Mouse (Mus musculus): ENCODE measurements at regions not wholly inside any gene's neighbourhood (a gene's known extent, or its start where the extent isn't known, plus 50 kb on each side); places are given as distances from the start of the nearest gene placed in this dataset.
"Not testable (repeated sequence)": the region's sequence is repeated elsewhere in the genome, so short reads cannot be mapped to it uniquely, and the experiment has no call there.

DNA sequence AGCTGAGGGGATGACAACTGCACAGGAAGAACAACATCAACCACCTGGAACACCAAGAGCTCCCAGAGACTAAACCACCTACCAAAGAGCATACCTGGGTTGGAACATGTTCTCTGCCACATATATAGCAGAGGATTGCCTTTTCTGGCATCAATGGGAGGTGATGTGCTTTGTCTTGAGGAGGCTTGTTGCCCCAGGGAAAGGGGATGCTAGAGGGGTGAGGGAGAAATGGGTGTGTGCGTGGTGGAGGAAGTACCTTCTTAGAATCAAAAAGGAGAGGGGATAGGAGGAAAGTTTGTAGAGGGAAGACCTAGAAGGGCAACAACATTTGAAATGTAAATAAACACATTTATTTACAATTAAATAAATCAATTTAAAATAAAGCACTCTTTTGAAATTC is 358.5 kb upstream of the Pfkp start:
- no peak for DNase-seq (ENCODE audit: low spot score)

DNA sequence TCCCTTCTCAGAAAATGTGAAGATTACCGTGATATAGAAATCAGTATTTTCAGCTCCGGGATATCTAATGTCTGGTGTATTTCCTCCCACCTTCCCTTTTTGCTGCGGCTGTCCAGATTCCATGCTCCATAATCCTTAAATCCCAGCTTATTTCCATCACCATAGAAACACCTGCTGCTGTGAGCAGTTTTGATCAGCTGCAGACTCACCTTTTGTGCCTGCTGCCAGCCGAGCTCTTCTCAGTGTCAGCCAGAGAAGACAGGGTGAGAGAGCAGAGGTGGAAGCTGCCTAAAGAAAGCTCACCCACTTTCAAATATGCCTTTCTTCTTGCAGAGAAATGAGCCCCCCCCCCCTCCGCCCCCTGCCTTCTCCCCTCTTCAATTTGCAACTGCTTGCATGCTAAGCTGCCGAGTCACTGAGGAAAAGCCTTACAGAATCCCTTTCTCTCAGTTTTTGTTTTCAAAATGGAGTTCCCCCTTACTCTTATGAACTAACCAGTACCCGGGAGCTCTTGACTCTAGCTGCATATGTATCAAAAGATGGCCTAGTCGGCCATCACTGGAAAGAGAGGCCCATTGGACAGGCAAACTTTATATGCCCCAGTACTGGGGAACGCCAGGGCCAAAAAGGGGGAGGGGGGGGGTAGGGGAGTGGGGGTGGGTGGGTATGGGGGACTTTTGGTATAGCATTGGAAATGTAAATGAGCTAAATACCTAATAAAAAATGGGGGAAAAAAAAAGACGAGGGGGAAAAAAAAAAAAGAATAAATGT is 350.1 kb upstream of the Pfkp start:
- not testable (repeated sequence) for DNase-seq (ENCODE audit: low spot score)

DNA sequence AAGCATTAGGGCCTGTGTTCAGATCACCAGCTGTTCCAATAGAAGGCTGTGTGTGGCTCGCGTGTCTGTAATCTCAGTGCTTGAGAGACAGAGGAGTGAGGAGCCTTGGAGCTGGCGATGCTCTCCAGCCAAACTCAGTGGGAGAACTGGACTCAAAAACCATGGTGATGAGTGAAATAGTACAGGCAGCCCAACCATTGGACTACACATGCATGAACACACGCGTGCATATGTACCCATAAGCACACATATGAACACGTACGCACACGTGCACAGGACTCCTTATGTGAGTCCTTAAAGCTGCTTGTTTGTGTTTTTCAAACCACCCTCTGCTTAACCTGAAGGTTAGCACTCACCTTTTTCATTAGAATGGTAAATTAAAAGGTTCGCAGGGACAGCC is 349.5 kb upstream of the Pfkp start:
- no peak for DNase-seq (ENCODE audit: low spot score)

DNA sequence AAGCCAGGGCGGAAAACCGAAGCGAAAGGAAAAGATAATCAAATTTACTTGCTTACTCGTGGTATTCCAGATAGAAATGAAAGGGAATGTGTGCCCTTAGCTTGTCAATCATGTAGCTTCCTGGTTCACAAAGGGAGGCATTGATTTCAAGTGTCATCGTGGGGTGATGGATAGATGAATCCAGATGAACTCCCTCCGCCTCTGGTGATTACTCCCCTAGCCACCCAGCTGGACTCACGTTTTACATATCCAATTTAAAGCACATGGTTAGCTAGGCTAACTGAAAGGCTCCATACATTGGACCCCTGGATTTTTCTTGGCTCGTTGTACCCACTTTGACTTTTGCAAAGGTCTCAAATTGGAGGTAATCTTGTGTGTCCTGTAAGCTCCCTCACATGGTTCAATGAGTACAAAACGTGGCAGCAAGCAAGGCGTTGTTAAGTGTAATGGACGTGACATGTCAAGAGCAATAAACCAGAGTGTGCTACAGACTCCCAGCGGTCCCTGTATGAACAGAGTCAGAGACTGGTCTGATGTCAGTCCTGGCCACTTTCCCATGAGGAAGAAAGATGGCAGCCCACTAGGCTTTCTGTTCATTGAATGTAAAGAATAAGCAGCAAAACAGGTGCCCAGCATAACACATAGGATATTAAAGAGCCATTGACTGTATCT is 343.9 kb upstream of the Pfkp start:
- no peak for DNase-seq (ENCODE audit: low spot score)

DNA sequence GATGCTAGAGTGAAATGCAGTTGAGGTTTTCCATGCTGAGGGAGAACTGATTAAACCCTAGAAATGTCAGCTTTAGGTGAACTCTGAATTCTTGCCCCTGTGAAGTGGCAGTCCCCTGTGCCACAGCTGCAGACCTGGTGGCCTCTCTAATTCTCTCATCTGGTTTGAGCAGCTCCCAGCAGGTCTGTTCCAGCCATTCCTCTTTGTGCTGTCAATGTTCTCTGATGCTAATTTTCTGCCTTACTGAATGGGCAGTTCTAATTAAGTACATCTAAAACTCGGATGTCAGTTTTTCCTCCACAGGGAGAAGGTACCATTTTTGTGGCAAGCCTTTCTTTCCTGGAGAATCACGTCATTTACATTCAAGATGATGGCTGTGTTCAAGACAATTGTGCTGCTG is 343.1 kb upstream of the Pfkp start:
- DNase-seq (ENCODE audit: low spot score), result no peak

DNA sequence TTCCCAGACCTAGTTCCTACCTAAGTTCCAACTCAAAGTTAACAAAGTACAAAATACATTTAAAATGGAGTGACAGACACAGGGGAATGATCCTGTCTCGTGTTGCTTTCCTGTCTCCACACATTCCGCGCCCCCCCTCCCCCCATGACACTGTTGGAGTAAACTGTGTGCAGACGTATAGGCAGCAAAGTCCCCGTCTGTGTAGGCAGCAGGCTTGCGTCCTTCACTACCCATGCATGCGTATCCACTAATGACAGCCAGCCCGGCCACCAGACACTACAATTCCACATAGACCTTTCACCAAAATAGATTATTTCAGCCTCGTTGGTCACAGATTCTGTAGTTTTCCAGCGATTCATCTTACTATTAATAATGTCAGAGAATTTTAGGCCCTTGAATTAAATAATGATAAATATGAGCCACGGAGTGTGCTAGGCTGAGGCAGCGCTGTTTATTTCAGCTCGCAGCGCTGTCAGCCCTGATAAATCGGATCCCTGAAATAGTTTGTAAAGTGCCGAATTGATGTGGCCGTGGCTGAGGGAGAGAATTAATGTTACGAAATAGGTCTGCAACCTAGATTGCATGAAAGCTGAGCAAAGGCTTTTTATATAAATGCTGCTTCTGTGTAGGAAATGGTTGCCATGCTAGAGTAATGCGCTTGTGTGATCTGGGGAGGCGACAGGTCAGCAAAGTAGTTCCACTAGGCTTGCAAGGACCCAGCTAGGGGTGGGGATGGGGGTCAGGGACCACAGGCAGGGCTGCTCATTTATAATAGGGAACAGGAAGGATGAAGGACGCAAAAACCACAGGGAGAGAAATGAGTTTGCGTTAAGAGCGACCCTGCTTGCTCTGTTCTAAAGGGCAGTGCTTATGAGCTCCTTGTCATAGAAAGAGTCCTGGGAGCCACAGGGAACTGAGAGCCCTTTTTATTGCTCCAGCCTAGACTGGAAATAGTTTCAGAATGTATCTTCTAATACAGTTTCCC is 336.7 kb upstream of the Pfkp start:
- DNase-seq (ENCODE audit: low spot score), result no peak

DNA sequence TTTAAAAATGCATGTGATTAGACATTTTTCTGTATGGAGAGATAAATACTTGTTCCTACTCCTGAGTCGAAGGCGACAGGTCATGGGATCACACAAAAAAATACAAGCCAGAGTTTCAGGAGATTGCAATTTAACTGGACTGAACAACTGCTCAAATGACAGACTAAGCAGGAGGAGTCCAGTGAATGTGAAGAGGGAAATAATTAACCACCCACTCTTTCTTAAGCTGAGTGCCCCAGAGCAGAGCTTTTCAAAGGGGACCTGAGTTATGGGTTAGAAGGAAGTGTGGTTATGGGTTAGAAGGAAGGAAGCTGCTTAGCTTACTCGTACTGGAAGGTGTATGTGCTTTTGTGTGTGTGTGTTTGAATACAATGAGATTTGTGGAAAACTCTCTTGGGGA is 307.1 kb upstream of the Pfkp start:
- no peak for DNase-seq (ENCODE audit: low spot score)

DNA sequence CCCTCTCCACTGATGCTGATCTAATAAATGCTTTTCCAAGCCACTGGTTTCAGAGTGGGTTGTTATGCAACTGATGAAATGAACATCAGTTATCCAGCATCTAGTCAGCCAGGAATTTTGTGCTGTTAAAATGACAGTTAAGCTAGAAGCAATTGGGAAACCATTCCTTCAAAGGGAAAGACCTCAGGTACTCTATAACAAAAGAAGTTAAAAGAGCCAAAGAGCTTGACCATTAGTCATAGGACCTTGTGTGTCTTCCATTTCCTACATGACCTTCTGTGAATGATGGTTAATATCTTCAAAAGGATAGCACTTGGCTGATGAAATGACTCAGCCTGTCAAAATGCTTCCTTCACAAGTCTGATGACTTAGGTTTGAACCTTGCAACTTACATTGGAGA is 275.6 kb upstream of the Pfkp start:
- DNase-seq (ENCODE audit: low spot score), result no peak

DNA sequence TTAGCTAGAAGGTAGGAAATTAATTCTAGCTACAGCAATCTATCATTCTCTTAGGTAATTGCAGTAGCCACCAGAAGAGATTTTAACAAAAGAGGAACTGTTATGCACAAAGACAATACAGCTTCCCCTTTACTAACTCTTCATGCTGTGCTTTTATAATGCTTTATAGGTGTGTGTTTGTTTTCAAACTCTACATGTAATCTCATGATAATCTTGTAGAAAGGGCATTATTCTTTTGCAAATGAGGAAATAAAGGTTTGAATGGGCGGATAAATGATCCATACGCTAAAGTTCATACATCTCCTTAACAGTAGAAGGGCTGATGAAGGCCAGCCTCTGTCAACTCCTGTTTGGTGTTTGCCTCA is 273.8 kb upstream of the Pfkp start:
- no peak for DNase-seq (ENCODE audit: low spot score)

DNA sequence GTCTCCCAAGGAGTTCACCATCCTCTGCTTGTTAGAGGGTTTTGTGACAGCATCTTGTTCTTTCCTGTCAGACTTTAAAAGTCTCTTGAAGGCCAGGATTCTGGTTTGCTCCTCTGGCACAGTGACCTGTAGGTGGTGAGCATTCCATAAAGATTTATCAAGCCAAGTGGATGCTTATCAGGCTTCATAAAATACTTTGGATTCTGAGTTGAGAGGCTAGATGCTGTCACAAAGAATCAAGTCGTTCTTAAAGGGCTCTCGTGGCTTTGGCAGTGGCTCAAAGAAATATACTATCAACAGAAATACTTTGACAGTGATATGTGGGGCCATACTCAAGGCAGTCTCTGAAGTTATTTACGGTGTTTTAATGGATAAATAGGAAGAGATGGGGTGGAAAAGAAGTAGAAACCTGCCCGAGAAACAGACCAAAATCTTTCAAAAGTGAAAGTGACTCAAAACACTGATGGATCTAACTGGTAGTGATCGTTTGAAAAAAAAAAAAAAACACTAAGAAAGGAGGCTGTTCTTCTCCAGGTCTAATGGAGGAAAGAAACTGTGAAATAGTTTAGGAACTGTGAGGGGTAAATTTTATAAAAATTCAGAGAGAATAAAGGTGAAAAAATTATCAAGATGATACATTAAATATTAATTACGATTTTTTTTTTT is 273.2 kb upstream of the Pfkp start:
- no peak for DNase-seq (ENCODE audit: low spot score)

DNA sequence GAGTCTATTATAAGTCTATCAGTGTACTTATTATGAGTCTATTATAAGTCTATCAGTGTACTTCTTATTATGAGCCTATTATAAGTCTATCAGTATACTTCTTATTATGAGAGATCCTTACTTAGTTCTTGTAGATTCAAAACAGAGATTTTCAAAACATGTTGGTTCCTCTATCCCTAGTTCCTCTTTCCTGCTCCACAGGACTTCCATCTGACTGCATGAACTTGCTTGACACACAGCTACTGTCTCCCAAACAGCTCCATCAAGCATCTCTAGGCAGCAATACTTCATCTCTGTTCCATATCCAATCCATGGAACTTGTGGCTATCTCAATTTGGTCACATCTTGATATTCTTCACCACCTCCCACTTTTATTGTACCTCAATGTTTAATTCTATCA is 257.4 kb upstream of the Pfkp start:
- no peak for DNase-seq (ENCODE audit: low spot score)

DNA sequence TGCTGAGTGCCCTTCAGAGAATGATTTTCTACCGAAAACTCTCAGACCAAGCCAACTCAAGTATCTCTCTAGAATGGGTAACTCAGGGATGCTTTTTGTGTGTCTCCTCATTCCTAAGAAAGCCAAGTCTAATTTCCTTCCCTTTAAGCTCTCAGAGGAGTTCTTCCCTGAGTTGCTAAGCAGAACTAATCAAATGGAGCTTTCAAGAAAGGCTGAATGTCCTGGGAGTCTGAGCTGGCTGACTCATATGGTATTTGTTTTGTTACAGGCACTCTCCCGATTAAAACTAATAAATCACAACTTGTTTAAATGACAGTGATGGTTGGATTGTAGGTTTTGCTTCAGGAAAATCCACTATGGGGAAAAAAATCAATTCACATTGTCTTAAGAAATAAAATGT is 253.1 kb upstream of the Pfkp start:
- no peak for DNase-seq (ENCODE audit: low spot score)

DNA sequence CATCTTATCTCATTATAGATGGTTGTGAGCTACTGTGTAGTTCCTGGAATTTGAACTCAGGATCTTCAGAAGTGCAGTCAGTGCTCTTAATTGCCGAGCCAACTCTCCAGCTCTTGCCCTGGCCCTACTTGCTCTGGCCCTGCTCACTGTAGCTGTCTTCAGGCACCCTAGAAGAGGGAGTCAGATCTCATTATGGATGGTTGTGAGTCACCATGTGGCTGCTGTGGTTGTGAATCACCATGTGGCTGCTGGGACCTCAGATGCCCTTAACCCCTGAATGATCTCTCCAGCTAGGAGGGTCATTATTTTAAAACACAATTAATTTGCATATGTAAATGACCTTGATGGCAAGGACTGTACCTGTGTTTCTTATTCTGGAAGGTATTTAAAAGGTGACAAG is 249.1 kb upstream of the Pfkp start:
- DNase-seq (ENCODE audit: low spot score), result no peak

DNA sequence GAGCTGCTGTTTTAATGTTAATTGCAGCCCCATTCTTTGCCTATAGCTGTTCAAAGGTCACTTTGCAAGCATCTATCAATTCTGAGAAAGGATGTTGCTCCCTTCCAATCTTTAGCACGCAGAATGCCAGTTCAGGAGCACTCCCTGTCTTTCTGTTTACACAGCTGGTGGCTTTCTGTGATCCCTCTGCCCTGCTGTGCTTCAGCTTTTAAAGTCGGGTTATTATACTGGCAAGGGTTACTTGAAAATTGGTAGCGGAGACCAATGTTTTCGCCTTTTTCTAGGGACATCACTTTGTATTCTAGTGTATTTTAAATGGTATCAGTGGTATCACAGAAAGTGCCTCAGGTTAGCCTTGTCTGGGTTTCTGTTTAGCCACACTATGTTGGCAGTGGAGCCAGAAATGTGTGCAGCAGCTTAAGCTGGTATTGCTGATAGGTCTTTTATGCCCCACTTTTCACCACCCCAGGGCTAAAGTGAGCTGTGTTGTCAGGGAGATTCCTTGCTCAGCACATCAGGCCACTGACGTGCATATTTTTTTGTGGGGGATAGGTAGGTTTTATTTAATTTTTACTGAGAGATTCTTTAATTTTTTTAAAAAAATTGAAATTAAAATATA is 243.0 kb upstream of the Pfkp start:
- no peak for DNase-seq (ENCODE audit: low spot score)

DNA sequence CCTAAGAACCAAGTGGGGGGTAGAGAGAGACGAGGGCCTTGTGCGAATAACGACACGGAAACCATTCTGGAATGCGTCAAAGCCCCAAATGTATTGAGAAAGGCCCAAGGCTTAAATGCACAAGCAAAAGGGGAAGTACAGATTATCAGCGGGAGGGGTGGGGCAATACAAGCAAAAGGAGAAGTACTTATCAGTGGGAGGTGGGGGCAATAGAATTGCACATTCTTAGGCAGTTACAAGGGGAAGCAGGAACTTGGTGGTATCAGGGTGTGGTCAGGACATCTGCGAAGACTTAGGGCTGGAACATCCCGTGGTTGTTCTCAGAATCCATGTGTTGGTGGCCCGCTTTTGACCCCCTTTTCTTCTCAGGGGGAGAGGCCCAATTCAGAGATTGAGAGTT is 240.9 kb upstream of the Pfkp start:
- not testable (repeated sequence) for DNase-seq (ENCODE audit: low spot score)

DNA sequence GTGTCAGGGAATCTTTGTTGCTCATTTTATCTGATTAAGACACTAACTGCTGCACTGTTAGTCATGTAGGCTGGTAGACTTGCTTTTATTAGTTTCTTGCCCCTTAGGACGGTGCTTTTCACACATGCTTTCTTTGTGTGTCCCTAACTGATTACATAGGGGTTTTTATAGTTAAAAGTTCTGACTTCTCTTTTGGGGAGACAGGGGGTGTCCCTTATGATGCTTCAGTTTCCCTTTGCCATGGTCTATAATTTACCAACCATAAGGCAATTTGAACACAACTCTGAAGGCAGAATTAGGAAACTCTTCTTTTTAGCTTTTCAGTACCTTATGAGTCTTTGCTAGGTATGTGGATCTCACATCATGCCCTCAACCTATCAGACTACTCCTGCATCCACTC is 239.8 kb upstream of the Pfkp start:
- DNase-seq (ENCODE audit: low spot score), result no peak

DNA sequence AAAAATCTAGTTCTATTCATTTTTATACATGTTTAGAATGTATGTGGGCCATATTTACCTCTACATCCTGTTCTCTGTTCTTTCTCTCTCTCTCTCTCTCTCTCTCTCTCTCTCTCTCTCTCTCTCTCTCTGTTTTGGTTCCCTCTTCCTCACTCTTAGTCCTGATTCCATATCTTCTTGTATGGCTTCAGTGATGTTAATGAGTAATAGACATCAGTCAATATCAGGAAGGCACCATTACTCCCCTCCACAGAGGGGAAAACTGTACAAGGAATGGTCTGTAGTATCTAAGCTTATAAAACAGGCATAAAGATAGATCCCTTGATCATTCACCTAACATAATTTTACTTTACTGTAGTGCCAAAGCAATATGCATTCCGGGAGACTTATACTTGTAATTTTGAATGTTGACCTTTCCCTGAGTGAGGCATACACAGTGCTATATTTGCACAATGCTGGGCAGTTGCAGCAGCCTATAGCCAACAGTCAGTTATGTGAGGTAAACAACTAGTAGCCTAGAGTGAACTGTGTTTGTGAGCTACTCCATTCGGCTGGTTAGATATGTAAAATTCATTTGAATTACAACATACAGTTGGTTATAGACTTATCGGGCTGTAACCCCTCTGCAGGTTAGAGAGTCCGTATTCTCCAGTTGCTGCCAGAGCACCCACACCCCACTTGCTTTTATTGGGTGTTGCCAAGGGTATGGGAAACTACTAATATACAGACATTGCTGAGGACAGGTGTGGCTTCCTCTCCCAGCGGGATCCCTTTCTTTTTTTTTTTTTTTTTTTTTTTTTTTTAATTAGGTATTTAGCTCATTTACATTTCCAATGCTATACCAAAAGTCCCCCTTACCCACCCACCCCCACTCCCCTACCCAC is 228.7 kb upstream of the Pfkp start:
- no peak for DNase-seq (ENCODE audit: low spot score)

DNA sequence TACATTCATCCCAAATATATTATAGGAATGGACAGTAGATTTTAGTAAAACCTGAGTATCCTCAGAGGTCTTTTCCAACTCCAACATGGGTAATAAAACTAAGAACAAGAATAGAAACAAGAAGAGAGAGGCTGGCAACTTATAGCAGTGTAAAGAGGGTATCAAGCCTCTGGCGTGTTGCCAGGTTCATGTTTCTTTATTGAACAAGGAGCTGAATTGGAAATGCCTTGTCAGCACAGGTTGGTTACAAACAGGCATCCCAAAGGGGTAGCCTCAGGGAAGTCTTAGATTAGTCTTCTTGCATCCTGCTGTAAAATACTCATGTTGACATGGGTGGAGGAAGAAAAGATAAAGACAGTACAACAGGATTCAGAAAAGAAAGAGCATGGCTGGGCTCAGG is 213.6 kb upstream of the Pfkp start:
- DNase-seq (ENCODE audit: low spot score), result no peak

DNA sequence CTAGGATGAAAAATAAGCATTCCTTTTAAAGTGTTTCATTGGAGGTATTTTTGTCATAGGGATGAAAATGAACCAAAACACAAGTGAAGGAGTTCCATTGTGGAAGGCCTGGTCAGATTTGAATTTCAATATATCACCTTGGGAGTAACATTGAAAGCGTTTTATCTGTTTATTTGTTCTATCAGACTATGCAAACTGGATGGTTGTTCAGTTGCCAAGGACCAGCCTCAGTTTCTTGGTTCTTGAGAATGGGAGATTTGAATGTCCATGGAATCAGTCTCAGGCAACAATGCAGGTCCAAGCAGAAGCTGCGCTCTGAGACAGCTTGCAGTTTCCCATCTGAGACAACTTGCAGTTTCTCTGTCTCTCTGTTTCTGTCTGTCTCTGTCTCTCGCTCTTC is 211.0 kb upstream of the Pfkp start:
- DNase-seq (ENCODE audit: low spot score), result no peak

DNA sequence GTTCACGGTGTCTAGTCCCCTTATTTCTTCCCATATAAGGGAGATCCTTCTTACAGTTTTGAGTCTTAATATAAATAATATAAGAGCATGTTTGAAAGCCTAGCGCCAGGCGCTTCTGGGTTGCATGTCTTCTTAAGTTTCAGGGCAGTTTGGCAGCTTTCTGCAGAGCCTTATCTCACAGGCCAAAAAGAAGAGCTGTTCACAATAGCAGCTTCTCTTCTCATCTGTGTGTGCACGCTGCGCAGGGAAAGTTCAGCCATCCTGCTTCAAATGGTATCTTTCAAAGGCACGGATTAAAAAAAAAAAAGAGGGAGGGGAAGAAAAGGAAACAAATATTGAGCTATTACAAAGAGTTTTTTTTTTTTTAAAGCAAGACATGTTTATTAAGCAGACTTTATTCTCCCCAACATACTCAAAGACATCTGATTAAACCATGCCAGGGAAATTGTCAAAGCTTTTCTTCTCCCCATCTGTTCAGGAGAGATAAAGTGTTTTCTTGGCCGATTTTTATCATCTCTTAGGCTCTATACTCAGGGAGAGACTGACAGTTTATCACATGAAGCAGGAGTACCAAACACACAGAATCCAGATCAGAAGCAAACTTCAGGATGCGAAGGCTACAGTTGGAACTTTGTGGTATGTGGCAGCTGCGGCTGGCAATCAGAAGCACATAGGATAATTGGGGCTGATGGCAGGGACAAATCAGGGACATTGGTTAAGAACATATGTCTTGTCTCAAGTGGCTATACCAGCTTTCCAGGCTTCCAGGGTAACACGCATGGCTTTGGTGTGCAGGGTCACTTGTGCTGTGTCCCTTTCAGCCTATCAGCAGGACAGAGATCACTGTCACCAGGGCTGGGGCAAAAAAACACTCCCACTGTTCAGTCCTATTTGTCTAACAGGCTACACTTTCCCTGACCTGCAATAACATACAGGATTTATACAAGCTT is 206.9 kb upstream of the Pfkp start:
- no peak for DNase-seq (ENCODE audit: low spot score)
